In the genomic region with DNA sequence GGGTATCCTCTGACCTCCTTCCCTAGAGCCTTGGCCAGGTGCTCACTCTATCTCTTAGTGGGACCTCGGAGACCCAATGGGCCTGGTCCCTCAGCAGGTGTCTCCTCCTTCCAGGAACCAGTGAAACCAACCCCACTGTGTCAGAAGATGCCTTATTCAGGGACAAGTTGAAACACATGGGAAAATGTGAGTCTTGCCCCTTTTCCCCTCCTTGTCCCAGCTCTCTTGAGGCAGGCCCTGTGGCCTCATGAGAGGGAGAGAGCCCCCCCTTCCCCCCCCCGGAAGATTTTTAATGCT, we compare ENCODE assay signal across 9 mouse cellular contexts. TPM values are rescaled to one million over a fixed set of nuclear protein-coding genes. Genes with fewer than 3 reads are reported as not detected.
A peak's percentile ranks its signal among the peaks of the same experiment; 100 is the strongest.
DNase-seq lines count a peak whose midpoint lies in the region; ATAC-seq lines count a peak whose summit lies in the region.
"Had no signal": no experiment of that assay in that cellular context is flagged by ENCODE, and none has a peak within 500 bp of the region (broad histone marks: within the 10 kb centered on the region; RNA-seq: fewer than 3 reads in every experiment).

No protein-coding gene starts in this region.

- DNase-seq in kidney, postnatal 10 days = no peak
- DNase-seq in intestine, embryonic 14.5 days (ENCODE audit: low spot score) = no peak
- no peak for DNase-seq in spleen, adult 12 weeks (ENCODE audit: low spot score)
- no peak for DNase-seq in right cerebral cortex, postnatal 25 days
- no peak for DNase-seq in thymus, postnatal 0 days (ENCODE audit: low spot score)

- H3K4me1 ChIP-seq in kidney, embryonic 14.5 days (ENCODE audit: control insufficient read depth, insufficient read depth, low read length) = peaks cover 17% of the 10 kb centered on the region
- H3K4me1 ChIP-seq in embryonic facial prominence, embryonic 13.5 days = peaks cover 52% of the 10 kb centered on the region
- peaks cover 24% of the 10 kb centered on the region for H3K4me1 ChIP-seq in intestine, embryonic 14.5 days (replicated peaks; ENCODE audit: control insufficient read depth, insufficient read depth, low read length)
- peaks cover 34% of the 10 kb centered on the region for H3K4me1 ChIP-seq in neural tube, embryonic 13.5 days (replicated peaks)

- H3K36me3 ChIP-seq in kidney, embryonic 14.5 days (ENCODE audit: control insufficient read depth, insufficient read depth, low read length) = peaks cover 10% of the 10 kb centered on the region; the same call in 1 of the 2 replicates
- peaks cover 26% of the 10 kb centered on the region for H3K36me3 ChIP-seq in embryonic facial prominence, embryonic 13.5 days
- peaks cover 19% of the 10 kb centered on the region; the same call in 1 of the 2 replicates for H3K36me3 ChIP-seq in intestine, embryonic 14.5 days (ENCODE audit: control insufficient read depth, insufficient read depth, low read length)
- peaks cover 36% of the 10 kb centered on the region for H3K36me3 ChIP-seq in neural tube, embryonic 13.5 days

- H3K27me3 ChIP-seq in kidney, embryonic 14.5 days (ENCODE audit: control insufficient read depth, insufficient read depth, low read length) = peaks cover 10% of the 10 kb centered on the region; the same call in 1 of the 2 replicates
- peaks cover 17% of the 10 kb centered on the region for H3K27me3 ChIP-seq in embryonic facial prominence, embryonic 13.5 days
- H3K27me3 ChIP-seq in intestine, embryonic 14.5 days (replicated peaks; ENCODE audit: control insufficient read depth, insufficient read depth, low read length) = peaks cover 4% of the 10 kb centered on the region
- peaks cover 10% of the 10 kb centered on the region for H3K27me3 ChIP-seq in neural tube, embryonic 13.5 days
- H3K27me3 ChIP-seq: Patski had no signal

- no peak overlapping the region for H3K9ac ChIP-seq in kidney, embryonic 14.5 days (ENCODE audit: low read depth, low read length)
- H3K9ac ChIP-seq in embryonic facial prominence, embryonic 13.5 days = peak overlapping the region; percentile 0; the same call in 1 of the 2 replicates
- H3K9ac ChIP-seq in intestine, embryonic 14.5 days (ENCODE audit: low read length) = 0 out of 2 replicates have a peak overlapping the region, but pooled peaks have one; percentile 15
- H3K9ac ChIP-seq in neural tube, embryonic 13.5 days = peak overlapping the region; percentile 66

- 42% methylated on average over 2 of the region's 2 CpGs for WGBS in kidney, embryonic 14.5 days
- 27% methylated on average over 2 of the region's 2 CpGs for WGBS in embryonic facial prominence, embryonic 13.5 days
- 45% methylated on average over 2 of the region's 2 CpGs for WGBS in intestine, embryonic 14.5 days
- WGBS in neural tube, embryonic 13.5 days = 46% methylated on average over 2 of the region's 2 CpGs

- H3K4me2 ChIP-seq in kidney, embryonic 14.5 days (replicated peaks; ENCODE audit: low read depth, low read length) = peak overlapping the region; percentile 42; the same call in 1 of the 2 replicates
- peak overlapping the region; percentile 57 for H3K4me2 ChIP-seq in embryonic facial prominence, embryonic 13.5 days
- H3K4me2 ChIP-seq in intestine, embryonic 14.5 days (ENCODE audit: low read length) = peak overlapping the region; percentile 43; the same call in 1 of the 2 replicates
- H3K4me2 ChIP-seq in neural tube, embryonic 13.5 days = 0 out of 2 replicates have a peak overlapping the region, but pooled peaks have one; percentile 43

- no peak for ATAC-seq in kidney, embryonic 14.5 days (ENCODE audit: low FRiP score, low TSS enrichment)
- ATAC-seq in embryonic facial prominence, embryonic 13.5 days (ENCODE audit: insufficient number of reproducible peaks, insufficient read depth, low FRiP score, low TSS enrichment, low read depth) = no peak
- no peak for ATAC-seq in intestine, embryonic 14.5 days (replicated peaks; ENCODE audit: low FRiP score, low TSS enrichment, low read depth)
- ATAC-seq in neural tube, embryonic 13.5 days (ENCODE audit: low read depth) = no peak

- peak overlapping the region; percentile 10; the same call in 1 of the 2 replicates for H3K27ac ChIP-seq in kidney, embryonic 14.5 days (ENCODE audit: low read depth, low read length)
- H3K27ac ChIP-seq in embryonic facial prominence, embryonic 13.5 days = peak overlapping the region; percentile 87
- H3K27ac ChIP-seq in intestine, embryonic 14.5 days (ENCODE audit: low read depth) = peak overlapping the region; percentile 83
- H3K27ac ChIP-seq in neural tube, embryonic 13.5 days (replicated peaks) = peak overlapping the region; percentile 80

- H3K4me3 ChIP-seq in kidney, embryonic 14.5 days (ENCODE audit: low read length) = no peak overlapping the region
- 0 out of 2 replicates have a peak overlapping the region, but pooled peaks have one; percentile 28 for H3K4me3 ChIP-seq in embryonic facial prominence, embryonic 13.5 days
- H3K4me3 ChIP-seq in intestine, embryonic 14.5 days (ENCODE audit: low read depth, low read length) = no peak overlapping the region
- no peak overlapping the region for H3K4me3 ChIP-seq in neural tube, embryonic 13.5 days

- H3K9me3 ChIP-seq in kidney, embryonic 14.5 days (ENCODE audit: control insufficient read depth, low read length) = no peaks in the 10 kb centered on the region
- H3K9me3 ChIP-seq in embryonic facial prominence, embryonic 13.5 days = no peaks in the 10 kb centered on the region
- H3K9me3 ChIP-seq in intestine, embryonic 14.5 days (ENCODE audit: control insufficient read depth, low read length) = no peaks in the 10 kb centered on the region
- H3K9me3 ChIP-seq in neural tube, embryonic 13.5 days = no peaks in the 10 kb centered on the region

RNA-seq across cellular contexts. Expression of a gene that starts 17.3 kb away (rescaled TPM):
- 62.3 and 63.6 TPM in 2 replicates for polyA plus RNA-seq in kidney, embryonic 14.5 days (2014; fragmentation: Nextera tagmentation; extraction: Ambion mirVana)
- polyA plus RNA-seq in embryonic facial prominence, embryonic 13.5 days (2015; fragmentation: Nextera tagmentation; extraction: Ambion mirVana) = 64.1 and 69.4 TPM in 2 replicates
- 60.8 and 65.2 TPM in 2 replicates for polyA plus RNA-seq in intestine, embryonic 14.5 days (2014; fragmentation: Nextera tagmentation; extraction: Ambion mirVana)
- 64.2 and 69.4 TPM in 2 replicates for polyA plus RNA-seq in neural tube, embryonic 13.5 days (2015; fragmentation: Nextera tagmentation; extraction: Ambion mirVana)
- polyA plus RNA-seq in thymus, postnatal 0 days (2015; fragmentation: Nextera tagmentation; extraction: Ambion mirVana) = 90.0 and 95.0 TPM in 2 replicates

Comparison
In these comparisons a context has a peak if more than half of its experiments do, and no peak if none do; other contexts are left out.
1. H3K27ac ChIP-seq: peak in every context shown above with its lines; median percentile 87 in embryonic facial prominence, embryonic 13.5 days; 83 in intestine, embryonic 14.5 days; 80 in neural tube, embryonic 13.5 days; 10 in kidney, embryonic 14.5 days.